Mouse (Mus musculus): ENCODE results near the gene Flrt2.

The Flrt2 gene

DNA sequence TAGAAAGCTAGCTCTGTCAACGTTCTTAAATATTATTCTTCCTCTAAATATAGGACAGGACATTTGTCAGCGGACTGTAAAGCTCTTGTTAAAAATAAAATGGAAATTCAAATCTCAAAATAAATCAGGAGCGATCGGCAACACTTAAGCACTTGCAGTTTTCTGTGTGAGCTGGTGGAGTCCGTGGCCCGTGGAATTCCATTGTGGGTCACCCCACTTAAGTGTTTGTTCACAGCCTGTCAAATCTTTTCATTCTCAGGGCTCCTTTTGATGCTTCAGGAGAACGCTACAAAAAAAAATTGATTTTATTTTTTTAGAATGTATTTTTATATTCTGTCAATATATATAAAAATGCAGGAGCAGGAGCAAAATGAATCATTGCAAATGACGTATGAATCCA, 45.5 kb downstream of the Flrt2 start:
- DNase-seq = no peak

DNA sequence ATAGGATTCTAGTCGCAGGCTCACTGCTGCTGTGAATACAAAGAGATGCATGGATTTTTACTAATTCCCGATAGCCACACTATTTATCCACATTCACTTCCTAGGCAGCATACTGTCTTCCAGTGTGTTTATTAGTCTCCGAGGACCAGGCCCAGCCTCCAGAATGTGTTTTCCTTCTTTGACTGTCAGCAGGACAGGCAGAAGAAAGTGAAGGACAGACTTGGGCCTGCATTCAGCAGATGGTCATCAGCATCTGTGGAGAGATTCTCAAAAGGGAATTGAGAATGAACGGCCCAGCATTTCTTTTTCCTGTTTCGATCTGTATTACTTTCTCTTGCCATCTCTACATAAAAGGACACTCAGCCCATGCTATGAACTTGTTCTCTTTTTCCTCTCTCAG, 46.0 kb downstream of the Flrt2 start:
- no peak for DNase-seq

DNA sequence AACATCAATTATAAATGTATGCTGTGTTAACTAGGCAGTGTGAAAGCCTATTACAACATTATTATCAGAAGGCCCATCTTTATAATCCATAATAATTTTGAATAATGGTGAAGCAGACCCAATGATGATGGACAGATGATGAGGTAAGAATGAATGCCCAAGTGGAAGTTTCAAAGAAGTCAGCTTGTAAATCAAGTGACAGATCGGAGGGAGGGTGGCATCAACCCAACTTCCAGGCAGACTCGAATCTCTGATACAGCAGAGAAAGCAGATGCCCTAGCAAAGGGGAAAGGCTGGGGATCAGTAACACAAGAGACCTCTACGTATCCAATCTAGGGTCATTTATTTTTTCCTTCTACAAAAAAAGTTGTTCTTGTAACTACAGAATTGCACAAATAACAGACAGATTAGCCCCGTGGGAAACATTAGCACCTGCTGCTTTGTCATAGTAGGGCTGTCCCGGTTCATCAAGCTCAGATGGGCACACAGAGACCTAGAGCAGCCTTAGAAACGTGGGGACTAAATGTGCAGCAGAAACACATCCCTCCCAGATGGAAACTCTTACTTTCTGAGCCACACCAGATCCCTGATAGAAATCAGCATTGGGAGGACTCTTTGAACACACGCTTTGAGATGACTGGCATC, 46.6 kb downstream of the Flrt2 start:
- no peak for DNase-seq

DNA sequence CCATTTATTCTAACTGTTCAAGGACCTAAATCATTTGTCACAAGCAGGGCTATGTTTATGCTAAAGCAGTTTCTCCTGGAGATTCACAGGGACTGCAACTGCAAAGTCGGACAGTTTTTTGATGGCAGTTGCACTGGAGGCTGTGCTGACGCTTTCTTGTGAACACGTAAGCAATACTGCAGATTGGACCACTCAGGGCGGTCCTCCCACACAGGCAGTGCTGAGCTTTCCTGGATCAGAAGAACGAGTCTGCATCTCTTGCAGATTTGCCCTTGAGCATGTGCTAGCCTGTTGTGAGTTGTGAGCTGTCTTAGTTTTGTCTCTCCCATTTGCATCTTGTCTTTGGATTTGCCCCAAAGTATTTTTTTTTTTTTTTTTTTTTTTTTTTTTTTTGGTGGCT, 47.7 kb downstream of the Flrt2 start:
- DNase-seq = no peak

DNA sequence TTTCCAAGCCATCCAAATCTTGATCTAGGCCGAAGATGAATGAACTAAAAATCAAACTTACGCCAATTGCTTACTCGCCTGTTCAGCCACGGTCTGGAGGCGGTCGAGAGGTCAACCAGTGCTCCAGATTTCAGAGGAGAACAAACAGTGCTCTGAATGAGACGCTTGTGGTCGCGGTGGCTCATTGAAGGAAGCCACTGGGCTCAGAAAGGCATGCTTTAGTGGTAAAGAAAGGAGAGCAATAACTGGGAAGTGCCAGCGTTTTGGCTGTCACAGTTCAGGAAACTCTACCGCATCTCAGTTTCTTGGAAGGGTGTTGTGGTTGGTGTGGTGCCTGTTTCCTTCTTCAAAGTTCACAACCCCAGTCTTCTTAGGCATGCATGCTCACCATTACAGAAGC, 49.3 kb downstream of the Flrt2 start:
- no peak for DNase-seq

DNA sequence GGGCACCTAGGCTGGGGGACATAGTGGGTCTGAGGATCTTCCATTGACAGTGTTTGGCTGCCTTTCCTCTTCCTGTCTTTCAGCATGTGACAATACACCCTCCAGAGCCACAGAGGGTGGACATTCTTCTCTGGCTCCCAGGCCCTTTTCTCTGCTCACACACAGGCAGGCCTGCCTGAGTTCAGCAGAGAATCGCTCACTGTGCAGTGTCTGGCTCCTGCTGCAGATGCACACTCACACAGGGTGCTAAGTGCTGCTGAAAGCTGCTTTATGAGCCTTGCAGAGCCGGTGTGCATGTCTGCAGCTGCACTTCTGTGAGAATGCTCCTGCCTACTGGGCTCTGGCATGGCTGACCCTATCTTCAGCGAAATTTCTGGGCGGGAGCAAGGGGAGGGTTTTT, 52.3 kb downstream of the Flrt2 start:
- no peak for DNase-seq

DNA sequence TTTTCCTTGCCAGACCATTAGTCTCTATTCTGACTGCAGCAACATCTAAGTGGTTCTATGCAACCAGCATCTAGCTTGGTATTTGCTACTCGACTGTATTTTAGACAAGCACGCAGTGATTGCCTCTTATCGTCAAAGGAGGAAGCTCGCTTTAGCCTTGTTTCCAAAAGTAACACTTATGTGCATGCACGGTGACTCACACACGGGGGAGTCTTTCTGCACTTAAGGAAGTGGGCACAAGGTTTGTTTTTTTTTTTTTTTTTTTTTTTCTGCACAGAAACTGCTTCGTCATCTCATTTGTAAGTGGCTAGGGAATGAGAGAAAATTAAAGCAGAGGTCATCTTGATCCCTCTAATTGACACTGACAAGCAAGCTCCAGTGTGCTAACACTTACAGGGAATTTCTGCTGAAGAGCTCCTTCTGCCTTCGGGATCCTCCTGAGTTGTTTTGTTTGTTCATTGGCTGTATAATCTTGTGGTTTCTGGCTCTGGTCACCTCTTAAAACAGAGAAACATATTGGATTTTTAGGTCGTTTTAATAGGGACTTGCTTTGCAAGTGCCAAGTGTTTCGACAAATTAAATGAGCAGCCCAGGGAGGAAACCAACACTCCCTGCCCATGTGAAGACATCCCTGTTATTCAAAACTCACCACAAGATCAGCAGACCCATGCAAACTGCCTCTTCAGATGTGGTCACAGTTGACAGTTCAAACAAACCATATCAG, 55.0 kb downstream of the Flrt2 start:
- DNase-seq = no peak

DNA sequence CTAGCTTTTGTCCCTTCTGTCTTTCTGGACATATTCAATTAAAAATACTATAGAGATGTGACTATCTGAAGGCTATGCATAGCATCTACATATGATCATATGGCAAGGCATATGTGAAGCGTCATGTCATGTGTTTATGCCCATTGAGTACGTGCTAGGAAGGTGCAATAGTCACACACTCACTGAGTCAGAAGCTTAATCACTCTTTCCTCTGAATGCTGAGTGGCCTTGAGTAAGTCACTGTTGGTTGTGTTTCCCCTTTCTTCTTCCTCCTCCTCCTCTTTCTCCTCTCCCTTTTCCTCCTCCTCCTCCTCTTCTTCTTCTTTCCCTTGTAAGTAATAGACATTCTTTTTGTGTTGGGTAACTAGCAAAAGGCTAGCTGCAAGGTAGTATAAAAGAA, 56.7 kb downstream of the Flrt2 start:
- no peak for DNase-seq

DNA sequence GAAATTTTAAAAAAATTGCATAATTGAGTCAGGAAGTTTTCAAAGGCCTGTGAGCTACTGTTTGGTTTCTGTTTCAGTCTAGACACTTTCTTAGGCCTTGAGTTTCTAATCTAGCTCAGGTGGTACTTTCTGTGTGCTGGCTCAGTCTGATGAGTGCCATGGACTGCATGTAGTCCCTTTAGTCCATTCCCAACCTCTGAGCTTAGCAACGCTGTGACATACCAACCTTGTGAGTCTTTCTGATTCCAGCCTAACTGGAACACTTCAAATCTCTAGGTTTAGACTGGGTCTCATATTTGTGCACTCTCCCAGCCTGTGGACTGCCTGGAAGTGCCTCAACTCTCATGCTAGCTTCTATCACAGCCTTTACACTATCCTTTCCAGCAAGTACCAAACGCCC, 57.2 kb downstream of the Flrt2 start:
- DNase-seq = no peak

DNA sequence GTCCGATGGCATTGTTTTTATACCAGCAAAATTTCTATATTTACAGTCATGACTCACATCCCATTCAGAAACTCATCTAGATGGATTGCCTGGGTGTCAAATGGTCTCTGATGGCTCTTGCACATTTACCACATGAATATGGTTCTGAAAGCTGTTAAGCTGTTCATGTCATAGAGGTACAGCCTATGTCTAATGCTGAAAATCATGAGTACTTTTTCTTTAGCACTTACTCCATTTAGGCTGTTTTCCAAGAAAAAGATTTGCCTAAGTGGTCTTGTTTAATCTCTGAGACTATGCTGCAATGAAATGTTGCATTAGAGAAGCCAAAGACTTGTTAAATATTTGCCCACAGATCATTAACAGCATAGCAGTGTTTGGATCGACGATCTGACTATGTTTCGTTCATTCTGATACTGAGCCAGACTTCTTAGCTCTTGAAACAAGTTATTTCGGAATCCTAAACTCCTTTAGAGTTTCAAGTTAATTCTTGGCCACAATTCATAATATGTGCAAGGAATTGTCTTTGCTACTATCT, 67.3 kb downstream of the Flrt2 start:
- DNase-seq = no peak

DNA sequence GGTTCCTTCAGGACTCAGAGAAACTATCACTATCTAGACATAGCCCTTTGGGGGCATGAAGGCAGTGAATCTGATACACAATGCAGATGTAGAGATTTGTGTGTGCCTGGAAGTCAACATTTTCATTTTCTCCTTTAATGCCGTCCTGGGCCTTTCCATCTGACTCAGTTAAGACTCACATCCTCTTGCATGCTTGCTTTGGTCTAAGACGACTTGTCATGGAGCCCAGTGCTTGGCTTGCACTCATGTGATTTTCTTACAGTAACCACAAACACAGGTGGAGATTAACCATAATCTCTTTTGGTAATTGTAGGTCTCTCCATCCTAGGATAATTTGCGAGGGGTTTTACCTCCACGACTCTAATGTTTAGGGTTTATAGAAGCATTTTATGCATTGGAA, 73.2 kb downstream of the Flrt2 start:
- no peak for DNase-seq

DNA sequence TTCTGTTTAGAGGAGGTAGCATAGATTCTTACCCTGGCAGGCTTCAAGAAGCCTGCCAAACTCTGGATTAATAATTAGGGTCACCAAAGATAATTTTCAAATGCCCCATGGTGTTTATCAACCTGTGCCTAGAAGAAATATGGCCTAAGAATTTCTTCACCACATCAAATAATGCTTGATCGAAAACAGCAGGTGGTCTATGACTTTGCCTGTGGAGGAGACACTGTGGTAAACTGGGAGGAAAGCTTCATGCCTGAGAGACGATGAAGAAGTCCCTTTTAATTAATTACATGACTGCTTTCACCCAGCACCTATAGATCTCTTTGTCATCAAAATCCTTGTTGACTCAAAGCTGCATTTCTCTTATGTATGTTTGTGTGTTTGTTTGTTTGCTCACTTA, 77.0 kb downstream of the Flrt2 start:
- no peak for DNase-seq

DNA sequence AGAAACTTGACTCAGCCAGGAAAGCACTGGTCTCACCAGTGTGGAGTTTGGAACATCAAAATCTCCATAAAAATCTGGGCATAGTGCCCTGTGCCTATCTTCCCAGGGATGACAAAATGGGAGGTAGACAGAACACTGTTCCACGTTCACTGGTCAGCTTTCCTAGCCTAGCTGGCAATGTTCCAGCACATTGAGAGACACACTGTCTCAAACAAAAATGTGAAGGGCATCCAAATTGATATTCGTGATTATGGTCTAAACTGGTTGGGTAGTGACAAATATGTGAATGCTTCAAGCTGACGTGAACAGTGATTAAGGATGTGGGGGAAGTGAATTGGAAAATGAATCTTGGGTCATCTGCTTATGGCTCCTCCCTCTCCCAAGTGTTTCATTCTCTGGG, 78.2 kb downstream of the Flrt2 start:
- DNase-seq = no peak

DNA sequence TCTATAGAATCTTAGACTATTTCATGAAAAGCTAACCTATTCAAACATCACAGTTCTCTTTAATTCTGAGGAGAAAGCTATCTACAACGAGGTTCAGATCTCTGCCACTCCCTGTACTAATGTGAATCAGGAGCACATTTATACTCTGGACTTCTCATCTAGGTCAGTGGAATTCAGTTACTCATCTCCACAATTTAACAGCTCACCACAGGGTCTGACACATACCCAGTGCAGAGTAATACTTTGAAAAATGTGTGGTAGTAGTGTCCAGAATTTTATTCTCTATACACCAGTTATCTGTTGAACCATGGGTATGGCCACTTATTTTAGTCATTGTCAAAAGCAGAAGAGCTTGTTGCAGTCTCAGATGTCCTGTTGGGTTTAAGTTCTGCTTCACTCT, 98.1 kb downstream of the Flrt2 start:
- DNase-seq = no peak

DNA sequence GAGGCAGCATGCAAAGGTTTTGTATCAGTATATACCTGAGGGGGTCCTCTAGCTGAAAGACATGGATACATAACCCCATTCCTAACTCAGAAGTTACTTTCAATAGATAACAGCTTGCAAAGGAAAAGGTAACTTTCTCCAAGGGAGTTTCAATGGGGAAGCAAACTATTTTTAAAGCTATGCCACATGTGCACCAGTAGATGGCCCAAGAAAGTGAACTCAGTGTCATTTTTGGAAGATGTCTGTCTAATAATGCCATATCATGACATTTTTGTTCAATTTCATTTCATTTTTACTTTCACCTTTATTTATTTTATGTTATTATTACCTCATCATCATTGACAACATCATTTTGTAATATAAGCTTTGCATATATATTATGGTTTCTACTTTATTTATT, 124.6 kb downstream of the Flrt2 start:
- no peak for DNase-seq
